Mouse (Mus musculus) liver, postnatal 0 days (tissue): Measurements from ENCODE around the gene Tex46.

Experiments used
- CTCF ChIP-seq: sonication (generic); IDR thresholded peaks from 2 replicates; pipeline ENCODE4 v1.5.1; 2016; ENCODE audit warnings: antibody characterized with exemption, low read depth
- EP300 ChIP-seq: IDR thresholded peaks from 2 replicates; pipeline ENCODE4 v1.6.1; 2016; ENCODE audit warnings: antibody characterized with exemption, low read depth, mild to moderate bottlenecking

DNA sequence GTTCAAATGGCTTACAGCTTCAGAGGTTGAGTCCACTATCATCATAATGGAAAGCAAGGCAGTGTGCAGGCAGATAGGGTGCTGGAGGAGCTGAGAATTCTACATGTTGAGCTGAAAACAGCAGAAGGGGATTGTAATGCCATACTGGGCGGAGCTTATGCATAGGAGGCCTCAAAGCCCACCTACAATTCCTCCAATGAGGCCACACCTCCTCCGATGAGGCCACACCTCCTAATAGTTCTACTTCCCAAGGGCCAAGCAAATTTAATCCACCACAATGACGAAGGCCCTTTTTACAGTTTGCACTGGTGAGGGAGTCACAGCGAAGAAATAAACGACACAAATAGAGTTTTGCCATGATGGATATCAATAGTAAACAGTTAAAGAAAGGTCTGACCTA is 26.3 kb downstream of the Tex46 start:
- TF ChIP-seq CTCF (no peak), EP300 (no peak)
